Comparison of ENCODE assay signal across 7 mouse cellular contexts in the genomic region with DNA sequence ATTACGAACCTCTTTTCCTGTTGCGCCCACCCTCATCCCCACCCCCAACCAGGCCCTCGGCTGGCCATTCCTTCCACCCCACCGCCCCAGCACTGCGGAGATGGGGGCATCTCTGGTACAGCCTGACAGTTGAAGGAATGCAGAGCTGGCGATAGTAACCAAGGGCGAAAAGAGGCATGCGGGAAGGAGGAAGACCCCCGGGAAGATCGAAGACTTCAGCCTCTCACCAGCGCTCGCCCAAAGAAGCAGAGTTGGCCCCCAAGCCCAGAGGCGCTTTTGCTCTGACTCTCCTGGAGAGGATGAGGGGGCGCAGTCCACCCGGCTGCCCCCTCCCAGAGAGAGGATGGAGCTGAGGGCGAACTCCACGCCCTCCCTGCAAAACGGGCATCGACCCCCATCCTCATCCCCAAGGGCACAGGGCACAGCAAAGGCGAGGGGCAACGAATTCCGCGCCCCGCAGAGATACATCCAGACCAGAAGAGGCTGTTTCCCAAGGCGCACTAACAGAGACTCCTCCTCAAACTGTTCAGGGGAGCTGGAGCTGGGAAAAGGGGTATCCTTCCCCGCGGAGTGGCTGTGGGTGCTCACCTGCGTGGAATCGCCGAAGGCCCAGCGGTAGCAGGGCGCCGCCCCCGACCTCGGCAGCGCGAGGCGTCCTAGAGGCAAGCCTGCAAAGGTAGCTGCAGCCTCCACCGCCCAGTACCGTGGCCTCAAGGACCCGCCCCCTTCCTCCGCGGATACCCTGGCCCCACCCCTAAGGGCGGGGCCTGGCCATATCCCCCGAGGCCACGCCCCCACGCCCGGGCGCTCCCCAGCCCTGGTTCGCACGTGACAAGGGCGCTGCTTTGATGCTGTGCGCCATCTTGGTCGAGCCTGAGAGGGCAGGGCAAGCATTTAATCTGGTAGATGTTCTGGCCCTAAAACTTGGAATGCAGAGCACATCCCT. TPM values are rescaled to one million over a fixed set of nuclear protein-coding genes. Genes with fewer than 3 reads are reported as not detected.
DNase-seq lines count a peak whose midpoint lies in the region; ATAC-seq and TF ChIP-seq lines count a peak whose summit lies in the region.

No protein-coding gene starts in this region.

- H3K79me2 ChIP-seq in myocyte (ENCODE audit: control insufficient read depth, insufficient read depth) = no peaks in the 10 kb centered on the region

- DNase-seq in c-Kit-negative CD71-positive TER-119-positive erythroid progenitor cells, embryonic 14.5 days (ENCODE audit: low read depth, low spot score) = peak; percentile 72
- peak; percentile 87 for DNase-seq in kidney, postnatal 14 days
- peak; percentile 94 for DNase-seq in liver, embryonic 11.5 days (ENCODE audit: low spot score)
- peak; percentile 67 to 69 for DNase-seq in spleen, postnatal 36 days (ENCODE audit: low spot score in 2 of 2)

- H3K4me1 ChIP-seq in heart, embryonic 16.5 days (ENCODE audit: control insufficient read depth, insufficient read depth, low read length) = peaks cover 44% of the 10 kb centered on the region
- H3K4me1 ChIP-seq in liver, embryonic 11.5 days (replicated peaks; ENCODE audit: control insufficient read depth, insufficient read depth, low read length) = peaks cover 5% of the 10 kb centered on the region

- ATAC-seq in erythroblast, adult 5-6 weeks (replicated peaks; ENCODE audit: low FRiP score, poor library complexity, severe bottlenecking) = peak; percentile 88
- peak; percentile 91 for ATAC-seq in heart, embryonic 16.5 days (replicated peaks; ENCODE audit: extremely low read depth, insufficient read depth, low FRiP score)
- ATAC-seq in liver, embryonic 11.5 days (replicated peaks; ENCODE audit: low FRiP score) = peak; percentile 96

- peak overlapping the region; percentile 87 for H3K4me2 ChIP-seq in heart, embryonic 16.5 days (ENCODE audit: low read depth, low read length)
- peak overlapping the region; percentile 91 for H3K4me2 ChIP-seq in liver, embryonic 11.5 days
- no peak overlapping the region for H3K4me2 ChIP-seq in myocyte (ENCODE audit: low read depth)

- TF ChIP-seq POLR2A in myocyte (IDR thresholded peaks at IDR 0.05; ENCODE audit: insufficient read length, low read depth) = no peak

- H3K27ac ChIP-seq in heart, embryonic 16.5 days (ENCODE audit: low read length) = peak overlapping the region; percentile 87
- H3K27ac ChIP-seq in liver, embryonic 11.5 days (ENCODE audit: low read depth, low read length) = no peak overlapping the region

- H3K4me3 ChIP-seq in heart, embryonic 16.5 days (ENCODE audit: low read length) = peak overlapping the region; percentile 73
- peak overlapping the region; percentile 51 for H3K4me3 ChIP-seq in liver, embryonic 11.5 days (ENCODE audit: low read depth, low read length)
- no peak overlapping the region for H3K4me3 ChIP-seq in myocyte

- WGBS in heart, embryonic 16.5 days = under 1% methylated on average over 54 of the region's 54 CpGs
- 2% methylated on average over 54 of the region's 54 CpGs for WGBS in liver, embryonic 11.5 days

- peaks cover 9% of the 10 kb centered on the region; the same call in 1 of the 2 replicates for H3K36me3 ChIP-seq in heart, embryonic 16.5 days (ENCODE audit: control insufficient read depth, insufficient read depth)
- H3K36me3 ChIP-seq in liver, embryonic 11.5 days (ENCODE audit: control insufficient read depth, insufficient read depth, low read length) = peaks cover 9% of the 10 kb centered on the region; the same call in 1 of the 2 replicates
- peaks cover 18% of the 10 kb centered on the region for H3K36me3 ChIP-seq in myocyte (ENCODE audit: control insufficient read depth, insufficient read depth)

- H3K9ac ChIP-seq in heart, embryonic 16.5 days (ENCODE audit: low read length) = peak overlapping the region; percentile 77
- H3K9ac ChIP-seq in liver, embryonic 11.5 days (ENCODE audit: low read depth, low read length) = peak overlapping the region; percentile 35; the same call in 1 of the 2 replicates

- H3ac ChIP-seq in myocyte (ENCODE audit: control insufficient read depth, insufficient read length) = no peak overlapping the region

- no peaks in the 10 kb centered on the region for H3K27me3 ChIP-seq in heart, embryonic 16.5 days (ENCODE audit: control insufficient read depth, insufficient read depth, low read length)
- H3K27me3 ChIP-seq in liver, embryonic 11.5 days (replicated peaks; ENCODE audit: control insufficient read depth, insufficient read depth, low read length) = no peaks in the 10 kb centered on the region
- H3K27me3 ChIP-seq in myocyte (ENCODE audit: control insufficient read depth, insufficient read depth, insufficient read length) = no peaks in the 10 kb centered on the region

- no peaks in the 10 kb centered on the region for H3K9me3 ChIP-seq in heart, embryonic 16.5 days (replicated peaks; ENCODE audit: control insufficient read depth, low read length)
- no peaks in the 10 kb centered on the region for H3K9me3 ChIP-seq in liver, embryonic 11.5 days (ENCODE audit: control insufficient read depth, low read length)

TF ChIP-seq in myocyte, 11 proteins besides CTCF, POLR2A, EP300 and RAD21:
- TF ChIP-seq TCF12 (IDR thresholded peaks at IDR 0.05; ENCODE audit: insufficient read depth, poor library complexity, severe bottlenecking) (no peak), USF1 (IDR thresholded peaks at IDR 0.05; ENCODE audit: low read depth) (no peak), E2F4 (IDR thresholded peaks at IDR 0.05; ENCODE audit: insufficient read depth) (no peak), REST (IDR thresholded peaks at IDR 0.05; ENCODE audit: insufficient read depth, insufficient read length) (no peak), POLR2AphosphoS2 (IDR thresholded peaks at IDR 0.05; ENCODE audit: insufficient read length, low read depth) (peak; percentile 67), CEBPB (IDR thresholded peaks at IDR 0.05; ENCODE audit: insufficient read depth, poor library complexity, severe bottlenecking) (no peak), MYOD1 (IDR thresholded peaks at IDR 0.05; ENCODE audit: control insufficient read depth in 1 of 3, insufficient read length in 2 of 3, low read depth in 2 of 3) (no peak), TCF3 (IDR thresholded peaks at IDR 0.05; ENCODE audit: insufficient read length, low read depth) (no peak)

RNA-seq across cellular contexts. Expression of a gene that starts 11.6 kb away (rescaled TPM):
- total RNA-seq in erythroblast, adult 5-6 weeks (2015; ENCODE audit: low replicate concordance) = 2.1 and 4.2 TPM in 2 replicates
- 2.8 and 3.8 TPM in 2 replicates for total RNA-seq in erythroblast, adult 5-6 weeks (2017; ENCODE audit: low replicate concordance)
- 10.6 and 11.4 TPM in 2 replicates for polyA plus RNA-seq in heart, embryonic 16.5 days (2015; fragmentation: Nextera tagmentation; extraction: Ambion mirVana)
- 1.5 and 2.1 TPM in 2 replicates for polyA plus RNA-seq in liver, embryonic 11.5 days (2014; fragmentation: Nextera tagmentation; extraction: Ambion mirVana)
- 35.8 TPM for polyA plus RNA-seq in myocyte (2012; fragmentation: generic; extraction: Trizol)

RNA-seq across cellular contexts. Expression of a gene that starts 17.5 kb away (rescaled TPM):
- 38.2 and 40.5 TPM in 2 replicates for total RNA-seq in erythroblast, adult 5-6 weeks (2015; ENCODE audit: low replicate concordance)
- total RNA-seq in erythroblast, adult 5-6 weeks (2017; ENCODE audit: low replicate concordance) = 54.1 and 54.4 TPM in 2 replicates
- 57.5 and 60.4 TPM in 2 replicates for polyA plus RNA-seq in heart, embryonic 16.5 days (2015; fragmentation: Nextera tagmentation; extraction: Ambion mirVana)
- 95.6 and 101 TPM in 2 replicates for polyA plus RNA-seq in liver, embryonic 11.5 days (2014; fragmentation: Nextera tagmentation; extraction: Ambion mirVana)
- polyA plus RNA-seq in myocyte (2012; fragmentation: generic; extraction: Trizol) = 67.3 TPM

RNA-seq across cellular contexts. Expression of a gene that starts 41.5 kb away (rescaled TPM):
- not detected in 2 replicates for total RNA-seq in erythroblast, adult 5-6 weeks (2015; ENCODE audit: low replicate concordance)
- total RNA-seq in erythroblast, adult 5-6 weeks (2017; ENCODE audit: low replicate concordance) = not detected in 2 replicates
- not detected in 2 replicates for polyA plus RNA-seq in heart, embryonic 16.5 days (2015; fragmentation: Nextera tagmentation; extraction: Ambion mirVana)
- not detected in 2 replicates for polyA plus RNA-seq in liver, embryonic 11.5 days (2014; fragmentation: Nextera tagmentation; extraction: Ambion mirVana)
- polyA plus RNA-seq in myocyte (2012; fragmentation: generic; extraction: Trizol) = not detected

RNA-seq across cellular contexts. Expression of a gene that starts 54.5 kb away (rescaled TPM):
- total RNA-seq in erythroblast, adult 5-6 weeks (2015; ENCODE audit: low replicate concordance) = not detected in 2 replicates
- not detected in 2 replicates for total RNA-seq in erythroblast, adult 5-6 weeks (2017; ENCODE audit: low replicate concordance)
- 2.0 and 3.3 TPM in 2 replicates for polyA plus RNA-seq in heart, embryonic 16.5 days (2015; fragmentation: Nextera tagmentation; extraction: Ambion mirVana)
- polyA plus RNA-seq in liver, embryonic 11.5 days (2014; fragmentation: Nextera tagmentation; extraction: Ambion mirVana) = 4.5 and 5.2 TPM in 2 replicates
- polyA plus RNA-seq in myocyte (2012; fragmentation: generic; extraction: Trizol) = 1,426 TPM
